Mouse (Mus musculus) granulocyte monocyte progenitor cell, adult 5-6 weeks (primary cell): ENCODE results near the gene Ifit1bl2. TPM values are rescaled to one million over a fixed set of nuclear protein-coding genes. Genes with fewer than 3 reads are reported as not detected.
"Not testable (repeated sequence)": the region's sequence is repeated elsewhere in the genome, so short reads cannot be mapped to it uniquely, and the experiment has no call there.

ENCODE experiments used
- ATAC-seq: replicated peaks from 2 replicates; pipeline ENCODE4 v1.8.0; 2016; ENCODE audit warnings: mild to moderate bottlenecking, moderate TSS enrichment, inconsistent platforms; ENCODE audit not compliant: poor library complexity, severe bottlenecking
- total RNA-seq, 2 experiments: library from RNA; stranded (forward) in 1 of 2; stranded (reverse) in 1 of 2; fragments of 200-712, 200-1000 nt in 1 of 2; fragments of >200 nt in 1 of 2; fragmentation: Nextera tagmentation in 1 of 2; gene quantifications; 2 replicates each; pipeline ENCODE4 v1.2.3; 2014 to 2017

Ifit1bl2 gene
- total RNA-seq (2014; fragmentation: Nextera tagmentation) (not detected in 2 replicates), total RNA-seq (2017) (0.04 and 1.3 TPM in 2 replicates)

GRCm38 (mm10) chr19:34640623-34641022 is at the start of gene Ifit1bl2, which contains the start of gene Ifit1:
Gene Ifit1bl2, minus strand, starts transcription at chr19:34640743.
Gene Ifit1, plus strand, starts transcription at chr19:34640871.
- ATAC-seq, result peak; percentile 87

GRCm38 (mm10) chr19:34685530-34685929 is 45.0 kb upstream of the Ifit1bl2 start:
- no peak for ATAC-seq

DNA sequence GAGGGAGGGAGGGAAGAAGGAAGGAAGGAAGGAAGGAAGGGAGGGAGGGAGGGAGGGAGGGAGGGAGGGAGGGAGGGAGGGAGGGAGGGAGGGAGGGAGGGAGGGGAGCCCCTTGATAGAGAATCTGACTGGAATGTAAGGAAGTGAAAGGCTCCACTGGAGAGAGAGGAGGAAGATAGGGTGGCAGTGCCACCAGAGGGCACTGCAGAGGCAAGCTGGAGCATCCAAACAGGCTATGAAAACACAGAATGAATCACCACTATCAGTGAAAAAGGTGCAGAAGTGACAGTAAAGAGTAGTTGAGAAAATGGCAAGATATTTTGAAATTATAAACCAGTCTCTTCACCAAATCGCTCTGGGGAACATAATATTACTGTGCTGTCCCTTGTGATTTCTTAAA is 44.3 kb upstream of the Ifit1bl2 start:
- ATAC-seq, result peak; percentile 52; the same call in 1 of the 2 replicates

DNA sequence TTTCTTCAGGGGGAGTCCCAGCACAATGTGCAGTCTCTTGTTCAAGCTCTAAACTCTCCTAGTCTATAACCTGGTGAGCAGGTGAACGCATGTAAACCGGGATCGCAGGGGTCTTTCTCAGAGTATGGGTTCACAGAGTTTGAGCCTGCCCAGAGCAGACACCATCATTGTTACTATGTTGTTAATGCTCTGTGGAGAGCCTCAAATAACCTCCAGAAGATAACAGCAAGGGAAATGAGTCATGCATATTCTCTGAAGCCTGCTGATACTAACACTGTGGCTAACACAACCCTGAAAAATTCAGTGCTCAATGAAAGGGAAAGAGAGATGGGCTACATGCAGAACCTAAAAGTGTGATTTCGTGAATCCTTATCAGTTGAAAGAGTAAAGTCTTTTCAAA is 37.9 kb upstream of the Ifit1bl2 start:
- no peak for ATAC-seq

DNA sequence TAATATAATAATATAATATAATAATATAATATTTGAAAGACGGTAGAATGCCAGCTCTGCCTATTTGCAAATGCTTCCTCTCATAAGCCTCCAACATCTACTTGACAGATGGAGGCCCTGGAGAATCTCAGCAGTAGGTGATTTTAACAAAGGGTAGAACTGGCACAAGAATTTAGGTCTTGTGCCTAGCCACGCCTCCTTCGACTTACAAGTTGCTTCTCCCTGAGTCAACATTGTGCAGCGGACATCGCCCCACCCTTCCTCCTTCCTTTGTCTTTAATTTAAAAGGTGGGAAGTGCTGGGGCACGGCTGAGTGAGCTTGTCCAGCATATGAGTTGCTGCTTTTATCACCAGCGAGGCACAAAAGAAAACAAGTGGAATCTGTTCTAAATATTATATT is 32.9 kb upstream of the Ifit1bl2 start:
- no peak for ATAC-seq

DNA sequence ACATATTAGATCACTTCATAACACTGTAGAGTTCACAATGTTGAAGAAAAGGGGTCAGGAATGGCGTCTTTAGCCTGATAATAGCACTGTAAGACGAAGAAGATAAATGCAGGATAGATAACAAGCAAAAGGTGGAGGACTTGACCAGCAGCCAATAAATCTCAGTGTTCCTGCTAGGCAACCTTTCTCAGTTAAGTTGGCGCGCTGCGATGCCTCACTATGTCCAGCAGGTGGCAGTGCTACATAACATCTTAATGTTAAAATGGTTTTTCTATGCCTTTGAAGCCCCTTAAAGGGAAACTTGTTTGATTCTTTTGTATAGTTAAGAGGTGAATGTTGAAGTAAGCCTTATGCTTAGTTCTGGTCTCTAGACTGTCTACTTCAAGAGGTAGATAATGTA is 25.6 kb upstream of the Ifit1bl2 start:
- peak; percentile 74; the same call in 1 of the 2 replicates for ATAC-seq

DNA sequence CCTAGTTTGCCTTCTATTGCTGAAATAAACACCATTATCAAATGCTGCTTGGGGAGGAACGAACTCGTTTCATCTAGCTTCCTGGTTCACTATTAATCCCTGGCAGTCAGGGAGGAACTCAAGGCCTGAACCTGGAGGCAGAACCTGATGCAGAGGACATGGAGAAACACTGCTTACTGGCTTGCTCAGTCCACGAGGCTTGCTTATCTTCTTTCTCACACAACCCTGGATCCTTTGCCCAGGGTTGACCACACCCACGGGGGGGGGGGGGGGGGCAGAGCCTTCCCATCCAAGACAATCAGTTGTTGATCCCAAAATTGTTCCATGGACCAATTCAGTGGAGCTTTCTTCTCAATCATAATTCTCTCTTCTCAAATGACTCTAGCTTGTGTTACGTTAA is 22.2 kb upstream of the Ifit1bl2 start:
- no peak for ATAC-seq

DNA sequence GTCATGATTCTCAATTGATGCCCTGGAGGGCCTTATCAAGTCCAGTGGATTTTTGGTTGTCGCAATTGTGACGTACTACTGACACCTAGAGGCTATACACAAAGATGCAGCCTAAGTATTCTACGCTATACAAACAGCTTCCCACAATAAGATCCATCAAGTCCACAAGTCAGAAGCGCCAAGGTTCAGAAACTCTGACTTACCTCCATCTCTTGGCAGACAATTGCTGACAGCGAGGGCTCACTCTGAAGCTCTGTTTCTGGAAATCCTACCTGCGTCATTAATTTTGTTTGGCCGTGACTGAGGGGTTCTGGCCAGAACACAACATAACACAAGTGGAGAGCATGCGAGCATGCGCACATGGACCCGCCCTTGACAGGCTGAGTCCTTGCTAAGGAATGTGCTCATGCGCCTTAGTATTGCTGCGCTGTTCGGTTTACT is 21.5 kb upstream of the Ifit1bl2 start:
- ATAC-seq, result peak; percentile 88

GRCm38 (mm10) chr19:34656511-34657298 is 16.2 kb upstream of the Ifit1bl2 start:
- peak; percentile 74 for ATAC-seq

- no peak for ATAC-seq
Measured at GRCm38 (mm10) chr19:34655227-34655805, 14.8 kb upstream of the Ifit1bl2 start.

DNA sequence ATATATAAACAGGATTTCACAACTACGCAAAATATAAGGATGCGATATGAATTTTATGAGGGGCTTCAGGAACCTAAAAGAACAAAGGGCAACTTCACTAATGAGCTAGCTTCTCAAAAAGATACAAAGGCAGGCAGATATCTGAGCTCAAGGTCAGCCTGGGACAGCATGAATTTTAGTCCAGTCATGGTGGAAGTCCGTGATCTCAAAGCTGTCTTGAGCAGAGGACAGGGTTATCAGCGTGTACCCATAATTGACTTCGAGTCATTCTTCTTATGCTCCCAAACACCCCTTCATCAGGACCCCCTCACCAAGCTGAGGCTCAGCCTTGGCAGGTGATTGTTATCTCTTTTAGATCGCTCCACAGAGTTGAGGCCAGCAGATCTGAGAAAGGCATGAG is 10.5 kb upstream of the Ifit1bl2 start:
- ATAC-seq, result no peak

GRCm38 (mm10) chr19:34650276-34650675 is 9.7 kb upstream of the Ifit1bl2 start:
- no peak for ATAC-seq

GRCm38 (mm10) chr19:34647630-34648029 is 7.1 kb upstream of the Ifit1bl2 start:
- not testable (repeated sequence) for ATAC-seq

- ATAC-seq, result no peak
Measured at GRCm38 (mm10) chr19:34642616-34643015, 2.1 kb upstream of the Ifit1bl2 start.

DNA sequence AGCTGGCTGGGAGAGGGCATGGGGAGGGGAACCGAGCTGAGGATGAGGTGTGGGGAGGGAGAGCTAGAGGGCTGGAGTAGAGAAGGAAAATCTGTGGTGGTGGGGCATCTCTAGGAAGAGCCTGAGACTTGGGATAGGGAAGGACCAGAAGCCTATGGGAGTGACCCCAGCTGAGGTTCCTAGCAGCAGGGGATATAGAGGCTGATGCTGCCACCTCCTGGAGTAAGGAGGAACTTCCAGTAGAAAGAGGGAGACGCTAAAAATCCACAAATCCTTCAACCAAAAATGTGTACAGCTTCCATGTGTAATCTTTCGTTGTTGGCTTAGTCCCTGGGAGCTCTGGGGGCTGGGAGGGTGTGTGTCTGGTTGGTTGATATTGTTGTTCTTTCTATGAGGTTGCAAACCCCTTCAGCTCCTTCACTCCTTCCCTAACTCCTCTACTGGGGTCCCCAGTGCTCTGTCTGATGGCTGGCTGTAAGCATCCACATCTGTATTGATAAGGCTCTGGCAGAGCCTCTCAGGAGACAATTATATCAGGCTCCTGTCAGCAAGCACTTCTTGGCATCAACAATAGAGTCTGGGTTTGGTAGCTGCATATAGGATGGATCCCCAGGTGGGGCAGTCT is 3.5 kb downstream of the Ifit1bl2 start:
- ATAC-seq, result peak; percentile 75

DNA sequence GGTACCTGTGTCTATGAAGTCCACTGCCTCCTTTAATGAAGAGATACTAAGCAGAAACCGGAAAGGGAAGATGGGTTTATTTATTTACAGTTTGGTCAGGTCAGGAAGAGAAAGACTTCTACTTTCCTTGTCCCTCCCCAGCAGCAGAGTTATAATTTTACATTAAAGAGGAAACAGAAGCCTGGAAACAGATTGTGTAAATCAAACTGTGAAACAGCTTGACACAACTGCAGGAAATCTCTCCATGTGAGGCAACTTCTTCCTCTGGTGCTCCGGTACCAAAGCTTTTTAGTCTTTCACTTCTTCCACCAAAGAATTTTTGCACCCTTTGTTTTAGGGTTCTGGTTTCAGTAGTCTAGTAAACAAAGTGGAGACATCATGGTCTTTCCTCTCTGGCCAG is 7.1 kb downstream of the Ifit1bl2 start:
- peak; percentile 95 for ATAC-seq

DNA sequence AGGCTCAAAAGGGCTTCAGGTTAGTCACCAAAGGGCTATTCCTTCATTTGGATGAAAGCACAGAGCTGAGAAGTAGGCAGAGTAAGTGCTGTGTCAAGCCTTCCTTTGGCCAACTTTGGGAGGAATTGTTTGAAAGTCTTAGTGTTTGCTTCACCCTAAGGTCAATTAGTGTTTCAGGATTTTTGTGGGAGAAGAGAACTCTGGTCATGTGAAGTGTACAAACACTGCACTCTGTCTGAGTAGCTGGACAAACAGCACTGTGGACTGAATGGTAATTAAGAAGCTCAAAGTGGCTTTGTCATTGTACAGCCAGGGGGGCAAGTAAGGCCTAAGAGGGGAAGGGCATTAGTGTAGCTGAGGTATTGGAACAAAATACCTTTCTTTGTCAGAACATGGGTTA is 9.1 kb downstream of the Ifit1bl2 start:
- no peak for ATAC-seq

GRCm38 (mm10) chr19:34627496-34627895 is 13.0 kb downstream of the Ifit1bl2 start:
- ATAC-seq, result no peak

DNA sequence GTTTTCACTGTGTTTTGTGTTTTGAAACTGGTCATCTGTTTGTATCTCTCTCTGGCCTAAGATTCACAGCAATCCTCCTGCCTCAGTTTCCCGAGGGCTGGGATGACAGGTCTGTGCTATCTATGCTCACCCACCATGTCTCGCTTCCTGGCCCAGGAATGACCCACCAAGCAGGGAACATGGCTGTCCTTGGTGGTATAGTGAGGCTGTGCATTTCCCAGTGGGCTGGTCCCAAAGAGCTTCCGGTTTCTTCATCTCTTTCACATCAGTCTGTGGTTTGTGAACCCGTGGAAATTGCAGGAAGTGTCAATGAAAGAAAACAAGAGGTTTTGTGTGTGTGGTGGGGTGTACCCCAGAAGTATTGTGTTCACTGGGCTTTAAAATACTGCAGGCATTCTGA is 15.9 kb downstream of the Ifit1bl2 start:
- ATAC-seq, result peak; percentile 92

DNA sequence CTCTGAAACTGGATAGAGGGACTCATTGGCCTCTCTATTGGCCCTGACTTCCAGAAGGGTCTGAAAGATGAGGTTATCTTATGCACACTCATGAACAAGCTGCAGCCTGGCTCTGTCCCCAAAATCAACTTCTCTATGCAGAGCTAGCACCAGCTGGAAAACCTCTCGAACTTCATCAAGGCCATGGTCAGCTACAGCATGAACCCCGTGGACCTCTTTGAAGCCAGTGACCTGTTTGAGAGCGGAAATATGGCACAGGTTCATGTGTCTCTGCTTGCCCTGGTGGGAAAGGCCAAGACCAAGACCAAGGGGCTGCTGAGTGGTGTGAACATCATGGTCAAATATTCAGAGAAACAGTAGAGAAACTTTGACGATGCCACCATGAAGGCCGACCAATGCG is 16.8 kb downstream of the Ifit1bl2 start:
- ATAC-seq, result no peak

- ATAC-seq, result no peak
Measured at GRCm38 (mm10) chr19:34620871-34621270, 19.7 kb downstream of the Ifit1bl2 start.
